Mouse (Mus musculus): ENCODE measurements around the gene Nsmce4a. TPM values are rescaled to one million over a fixed set of nuclear protein-coding genes. Genes with fewer than 3 reads are reported as not detected.

Nsmce4a gene
- total and polyA plus RNA-seq, 3 experiments: 117 to 134 (median 129) TPM

GRCm38 (mm10) chr7:130576981-130577380 lies 4.1 kb upstream of the Nsmce4a start:
- no peaks in the 10 kb centered on the region for H3K27me3 ChIP-seq (ENCODE audit: control insufficient read depth in 1 of 2, insufficient read depth in 2 of 2, low read length in 2 of 2)
- H3K4me1 ChIP-seq (ENCODE audit: control insufficient read depth in 1 of 2, insufficient read depth in 2 of 2, low read length in 2 of 2): peaks cover 3 to 4% of the 10 kb centered on the region in 2 experiments; a peak in 2 of 4 replicates
- H3K27ac ChIP-seq (ENCODE audit: control insufficient read depth, low read depth, low read length): no peak overlapping the region
- H3K4me3 ChIP-seq (ENCODE audit: control insufficient read depth in 1 of 2, insufficient read depth in 1 of 2, low read depth in 2 of 2, low read length in 2 of 2): no peak overlapping the region
- no peak for DNase-seq (ENCODE audit: low read depth, low spot score)
- no peaks in the 10 kb centered on the region for H3K9me3 ChIP-seq (replicated peaks; ENCODE audit: insufficient read depth, low read length)
- no peaks in the 10 kb centered on the region for H3K79me2 ChIP-seq (ENCODE audit: control insufficient read depth, insufficient read depth, low read length, poor library complexity)
- no peak for TF ChIP-seq ELF1 (IDR thresholded peaks at IDR 0.05; ENCODE audit: low read depth, low read length)
- H3K36me3 ChIP-seq (ENCODE audit: control insufficient read depth in 1 of 2, insufficient read depth in 2 of 2, low read length in 2 of 2): peaks cover 0 to 4% of the 10 kb centered on the region in 2 experiments; a peak in 2 of 4 replicates
- H3K9ac ChIP-seq (ENCODE audit: control insufficient read depth, low read depth, low read length, poor library complexity, severe bottlenecking): no peak overlapping the region

- Histone ChIP-seq H3K36me3 (ENCODE audit: control insufficient read depth in 1 of 2, insufficient read depth in 2 of 2, low read length in 2 of 2) (peaks cover 0 to 4% of the 10 kb centered on the region in 2 experiments; a peak in 2 of 4 replicates), H3K4me3 (ENCODE audit: control insufficient read depth in 1 of 2, insufficient read depth in 1 of 2, low read depth in 2 of 2, low read length in 2 of 2) (no peak overlapping the region), H3K9me3 (replicated peaks; ENCODE audit: insufficient read depth, low read length) (no peaks in the 10 kb centered on the region), H3K4me1 (ENCODE audit: control insufficient read depth in 1 of 2, insufficient read depth in 2 of 2, low read length in 2 of 2) (peaks cover 3 to 4% of the 10 kb centered on the region in 2 experiments; a peak in 2 of 4 replicates), H3K79me2 (ENCODE audit: control insufficient read depth, insufficient read depth, low read length, poor library complexity) (no peaks in the 10 kb centered on the region), H3K27ac (ENCODE audit: control insufficient read depth, low read depth, low read length) (no peak overlapping the region), H3K27me3 (ENCODE audit: control insufficient read depth in 1 of 2, insufficient read depth in 2 of 2, low read length in 2 of 2) (no peaks in the 10 kb centered on the region), H3K9ac (ENCODE audit: control insufficient read depth, low read depth, low read length, poor library complexity, severe bottlenecking) (no peak overlapping the region)
- TF ChIP-seq NRF1 (IDR thresholded peaks at IDR 0.05; ENCODE audit: insufficient read depth, low read depth, low read length, poor library complexity, severe bottlenecking) (no peak), CHD1 (IDR thresholded peaks at IDR 0.05; ENCODE audit: low read depth, low read length) (no peak), ZMIZ1 (IDR thresholded peaks at IDR 0.05; ENCODE audit: low read depth, low read length) (no peak), ELF1 (IDR thresholded peaks at IDR 0.05; ENCODE audit: low read depth, low read length) (no peak), HCFC1 (IDR thresholded peaks at IDR 0.05; ENCODE audit: low read depth, low read length) (no peak), MAFK (IDR thresholded peaks at IDR 0.05; ENCODE audit: borderline replicate concordance, low read depth, low read length) (no peak), UBTF (IDR thresholded peaks at IDR 0.05; ENCODE audit: borderline replicate concordance, insufficient read depth, low read depth, low read length) (no peak), MXI1 (IDR thresholded peaks at IDR 0.05; ENCODE audit: low read depth, low read length) (no peak), POLR2AphosphoS5 (IDR thresholded peaks at IDR 0.05; ENCODE audit: borderline replicate concordance, low read depth, low read length) (no peak), ETS1 (IDR thresholded peaks at IDR 0.05; ENCODE audit: low read depth, low read length) (no peak), RAD21 (IDR thresholded peaks at IDR 0.05; ENCODE audit: low read depth, low read length) (no peak), ZKSCAN1 (IDR thresholded peaks at IDR 0.05; ENCODE audit: low read depth, low read length) (no peak), NELFE (IDR thresholded peaks at IDR 0.05; ENCODE audit: low read depth, low read length) (no peak), BHLHE40 (IDR thresholded peaks at IDR 0.05; ENCODE audit: borderline replicate concordance, low read depth, low read length) (no peak), MYC (IDR thresholded peaks at IDR 0.05; ENCODE audit: low read depth, low read length) (no peak), ZNF384 (IDR thresholded peaks at IDR 0.05; ENCODE audit: low read depth, low read length) (no peak), JUND (IDR thresholded peaks at IDR 0.05; ENCODE audit: low read depth, low read length) (no peak)
- DNase-seq (ENCODE audit: low read depth, low spot score): no peak
Measured at GRCm38 (mm10) chr7:130574211-130574991, 1.5 kb upstream of the Nsmce4a start.

All from MEL (cell line).